Mouse (Mus musculus) frontal cortex, postnatal 10 days (tissue): ENCODE measurements around the gene Epha1.

Experiments
- DNase-seq, 2 experiments: peaks; one replicate each; pipeline ENCODE4 v3.0.0; 2022; ENCODE audit warnings: low spot score in 2 of 2, mixed read lengths in 1 of 2

Epha1 gene

GRCm38 (mm10) chr6:42372816-42373547 lies at the start of gene Epha1:
Gene Epha1, minus strand, starts transcription at chr6:42373268.
- peak in 1 of 2 experiments; percentile 51 for DNase-seq

- no peak for DNase-seq
These were observed 48.4 kb upstream of the Epha1 start for GRCm38 (mm10) chr6:42421439-42421838.

- DNase-seq, result no peak
These were observed 46.4 kb upstream of the Epha1 start for GRCm38 (mm10) chr6:42419443-42419842.

- no peak for DNase-seq
These were observed 32.1 kb upstream of the Epha1 start, which contains the start of gene Tas2r135 for GRCm38 (mm10) chr6:42405134-42405533. Gene Tas2r135, plus strand, starts transcription at chr6:42405434.

GRCm38 (mm10) chr6:42399938-42400337 lies 26.9 kb upstream of the Epha1 start, which contains the start of gene Tas2r143:
Gene Tas2r143, plus strand, starts transcription at chr6:42400238.
- no peak for DNase-seq

DNA sequence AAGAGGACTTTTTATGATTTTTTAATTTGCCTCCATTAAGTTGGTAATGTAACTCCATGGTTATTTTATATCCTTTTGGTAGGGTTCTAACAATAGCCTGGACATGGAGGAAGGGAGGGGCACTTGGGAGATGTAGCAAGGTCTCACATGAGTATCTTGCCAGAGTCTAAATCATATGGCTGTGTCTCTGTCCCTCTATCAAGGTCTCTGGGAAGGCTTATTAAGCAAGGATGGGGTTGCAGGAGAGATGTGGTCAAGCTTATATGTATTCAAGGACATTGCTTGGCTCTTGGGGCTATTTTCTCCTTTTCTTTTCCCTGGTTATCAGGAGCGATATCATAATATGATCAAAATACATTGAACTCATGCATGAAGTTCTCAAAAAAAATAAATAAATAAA lies 25.9 kb upstream of the Epha1 start:
- DNase-seq, result no peak

DNA sequence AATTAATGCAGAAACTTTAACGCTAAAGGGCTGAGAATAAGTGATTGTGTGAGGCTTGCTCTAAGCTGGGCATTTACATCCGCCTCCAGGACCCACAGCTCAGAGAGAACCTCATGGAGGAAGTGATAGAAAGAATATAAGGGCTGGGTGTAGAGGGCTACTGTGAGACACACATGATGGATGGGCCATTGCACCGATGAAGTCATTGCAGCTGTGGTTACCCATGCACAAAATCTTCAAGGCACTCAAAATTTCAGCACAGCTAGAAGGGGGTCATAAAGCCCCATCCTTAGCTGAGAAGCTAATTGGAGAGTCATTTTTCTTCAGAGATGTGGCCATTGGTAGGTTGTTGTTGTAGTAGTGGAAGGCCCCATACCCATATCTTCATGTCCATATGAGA lies 25.2 kb upstream of the Epha1 start:
- no peak for DNase-seq

DNA sequence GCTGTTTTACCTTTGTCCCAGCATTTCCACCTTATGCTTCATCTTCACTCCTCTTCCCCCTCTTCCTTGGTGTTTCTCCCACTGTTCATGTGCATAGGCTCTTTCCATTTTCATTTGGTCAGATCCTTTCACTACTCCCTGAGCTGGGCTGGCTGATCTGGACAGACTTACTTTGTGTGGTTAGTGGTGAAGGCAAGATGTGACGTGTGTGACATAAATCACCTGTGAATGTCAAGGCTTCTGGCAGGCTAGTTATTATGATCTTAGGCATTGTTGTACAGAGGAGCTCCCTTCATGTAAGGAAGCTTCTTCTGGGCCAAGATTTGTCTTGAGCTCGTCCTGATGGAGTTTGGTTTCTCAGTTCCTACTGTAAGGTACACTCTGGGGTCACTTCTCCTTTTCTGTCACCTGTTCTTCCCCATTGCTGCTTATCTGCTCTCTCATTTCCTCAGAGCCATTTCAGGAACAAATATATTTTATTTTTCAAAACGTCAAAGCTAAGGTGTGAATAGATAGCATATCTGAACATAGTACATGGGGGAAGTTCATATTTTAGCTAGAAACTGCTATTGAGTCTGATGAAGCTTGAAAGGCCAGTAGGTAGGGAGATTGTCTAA lies 24.1 kb upstream of the Epha1 start:
- no peak for DNase-seq

DNA sequence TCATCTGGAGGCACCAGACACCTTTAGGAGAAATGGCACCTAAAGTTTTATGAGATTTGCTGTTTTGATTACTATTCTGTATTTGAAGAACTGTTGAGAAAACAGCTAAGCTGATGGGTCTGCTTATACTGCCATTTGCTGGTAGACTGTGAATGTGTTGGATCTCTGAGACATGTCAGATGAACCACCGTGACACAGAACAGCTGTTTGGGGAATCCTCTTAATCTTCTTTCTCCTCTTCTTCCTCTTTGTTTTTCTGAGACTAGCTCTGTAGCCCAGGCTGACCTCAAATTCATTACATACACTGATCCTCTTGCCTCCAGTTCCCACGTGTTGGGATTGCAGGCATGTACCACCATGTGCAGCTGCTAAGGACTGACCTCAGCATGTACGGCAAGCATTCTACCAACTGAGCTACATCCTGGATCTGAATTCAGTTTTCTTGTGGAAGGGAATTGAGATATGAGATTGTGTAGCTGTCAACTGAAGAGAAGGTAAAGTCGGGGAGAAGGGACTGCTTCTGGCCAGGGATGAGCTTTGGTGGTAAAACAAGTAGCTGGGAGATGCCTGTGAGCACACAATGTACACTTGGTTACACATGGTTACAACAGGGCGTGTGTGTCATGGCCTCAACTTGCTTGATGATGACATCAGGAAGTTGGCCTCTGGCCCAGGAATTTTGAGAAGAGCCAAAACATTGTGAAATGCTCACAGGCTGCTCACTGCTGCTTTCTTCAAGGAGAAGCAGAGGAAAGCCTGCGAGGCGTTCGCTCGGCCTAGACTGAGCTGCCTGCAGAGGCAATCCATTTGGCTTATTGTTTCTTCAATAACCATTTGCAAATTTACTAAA lies 23.1 kb upstream of the Epha1 start:
- no peak for DNase-seq

DNA sequence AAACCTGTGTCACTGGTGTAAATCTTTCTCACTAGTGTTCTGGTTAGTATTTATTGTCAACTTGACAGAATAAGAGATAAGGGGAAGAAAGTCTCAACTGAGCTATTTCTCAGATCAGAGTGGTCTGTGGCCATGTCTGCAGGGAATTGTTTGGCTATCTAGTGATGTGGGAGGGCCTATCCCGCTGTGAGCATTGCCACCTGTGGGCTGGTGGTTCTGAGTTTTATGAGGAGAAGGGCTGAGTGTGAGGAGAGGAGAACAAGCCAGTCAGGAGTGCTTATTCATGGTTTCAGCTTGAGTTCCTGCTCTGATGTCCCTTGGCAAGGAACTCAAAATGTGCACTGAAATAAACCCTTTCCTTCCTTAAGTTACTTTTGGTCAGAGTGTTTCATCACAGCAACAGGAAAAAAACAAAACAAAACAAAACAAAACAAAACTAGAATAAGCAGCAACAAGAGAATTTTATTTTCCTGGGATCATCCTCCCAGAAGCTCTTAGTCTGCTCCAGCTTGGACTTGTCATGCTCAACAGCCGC lies 18.8 kb upstream of the Epha1 start:
- no peak for DNase-seq

GRCm38 (mm10) chr6:42385635-42386034 lies 12.6 kb upstream of the Epha1 start:
- DNase-seq, result no peak

GRCm38 (mm10) chr6:42383360-42383759 lies 10.3 kb upstream of the Epha1 start:
- no peak for DNase-seq

DNA sequence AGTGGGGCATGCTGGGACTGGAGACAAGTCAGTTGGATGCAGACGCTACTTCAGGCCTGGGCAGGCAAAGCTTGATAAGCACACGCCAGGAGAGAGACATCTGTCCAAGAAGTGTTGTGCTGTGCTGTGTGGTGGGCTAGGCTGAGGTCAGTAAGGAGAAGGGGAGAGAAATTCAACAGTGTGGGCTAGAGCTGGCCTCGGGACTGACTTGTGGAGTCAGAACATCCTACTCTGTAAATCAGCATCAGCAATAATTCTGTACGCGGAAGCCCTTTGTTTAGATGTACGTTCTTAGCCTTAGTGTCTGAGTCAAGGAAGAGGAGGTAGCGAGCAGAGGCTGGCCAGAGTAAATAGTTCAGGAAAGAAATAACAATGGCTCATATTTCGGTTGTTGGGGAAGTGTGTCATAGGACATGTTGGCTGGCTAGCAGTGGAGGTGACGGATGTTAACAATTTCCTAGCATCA lies 8.9 kb upstream of the Epha1 start:
- DNase-seq, result no peak

- no peak for DNase-seq
These were observed 8.2 kb upstream of the Epha1 start for GRCm38 (mm10) chr6:42381221-42381620.

- no peak for DNase-seq
These were observed 7.5 kb upstream of the Epha1 start for GRCm38 (mm10) chr6:42380416-42381144.

- DNase-seq, result no peak
These were observed 6.5 kb upstream of the Epha1 start for GRCm38 (mm10) chr6:42379551-42379950.

GRCm38 (mm10) chr6:42377280-42377679 lies 4.2 kb upstream of the Epha1 start:
- no peak for DNase-seq

GRCm38 (mm10) chr6:42376504-42377019 lies 3.5 kb upstream of the Epha1 start:
- no peak for DNase-seq

DNA sequence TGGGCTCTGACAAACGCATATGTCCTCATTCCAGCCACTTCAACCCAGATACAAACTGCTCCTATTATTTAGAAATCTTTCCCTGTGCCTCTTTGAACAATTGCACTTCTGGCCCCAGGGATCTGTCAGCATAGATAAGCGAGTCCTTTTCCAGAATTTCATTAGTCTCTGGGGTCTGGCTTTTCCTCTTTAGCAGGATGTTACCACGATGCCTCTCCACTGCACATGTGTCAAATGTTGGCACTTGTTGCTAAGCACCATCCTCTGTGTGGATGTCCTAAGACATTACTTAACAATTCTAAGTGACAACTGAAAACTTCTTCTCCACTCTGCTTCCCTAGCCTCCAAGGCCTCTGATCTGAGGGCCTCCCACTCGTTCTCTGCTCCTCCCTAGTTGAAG lies 2.9 kb upstream of the Epha1 start:
- no peak for DNase-seq

GRCm38 (mm10) chr6:42375131-42375530 lies 2.1 kb upstream of the Epha1 start:
- DNase-seq, result no peak

GRCm38 (mm10) chr6:42374701-42375100 lies 1.6 kb upstream of the Epha1 start:
- no peak for DNase-seq
